Mouse (Mus musculus) testis, adult 10 weeks (tissue): Measurements from ENCODE around the gene Shkbp1. TPM values are rescaled to one million over a fixed set of nuclear protein-coding genes. Genes with fewer than 3 reads are reported as not detected.

Source experiments
- polyA plus RNA-seq: library from polyadenylated mRNA; stranded (reverse); fragments of 350-450 nt; fragmentation: Illumina TruSeq; extraction: RNeasy Lipid Tissue Mini Kit (QIAGEN cat#74804); gene quantifications from one replicate; pipeline ENCODE4 v1.2.3, GENCODE M21; 2014; ENCODE audit warnings: low read depth, low replicate concordance

The Shkbp1 gene
- 0.64 TPM for polyA plus RNA-seq

DNA sequence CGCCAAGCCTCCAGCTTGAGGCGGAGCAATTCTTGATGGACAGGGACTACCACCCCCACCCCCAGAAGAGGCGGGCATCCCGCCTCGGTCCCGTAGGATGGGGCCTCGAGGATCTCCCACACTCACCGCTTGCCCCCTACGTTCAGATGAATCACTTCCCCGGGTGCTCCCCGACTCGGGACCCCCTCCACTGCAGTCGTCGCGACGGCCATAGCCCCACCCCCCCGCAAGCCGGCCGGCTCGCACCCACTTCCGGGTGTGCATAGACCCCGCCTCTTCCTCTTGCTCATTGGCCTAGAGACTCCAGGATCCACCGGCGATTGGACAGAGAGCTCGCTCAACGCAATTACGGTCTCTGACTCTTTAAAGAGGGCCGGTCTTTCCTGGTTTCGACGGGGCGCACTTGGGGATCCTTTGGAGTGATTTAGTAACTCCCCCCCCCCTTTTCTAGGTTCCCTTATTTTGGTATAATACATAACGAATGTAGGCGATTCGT lies at the start of gene Shkbp1:
Shkbp1 (minus strand) TSS at position 275 of the 496 bp plus-strand sequence.

GRCm38 (mm10) chr7:27356861-27357594 lies 1.2 kb upstream of the Shkbp1 start, which contains the start of gene Gm20479:
Gene Gm20479 (minus strand): TSS chr7:27357419.

DNA sequence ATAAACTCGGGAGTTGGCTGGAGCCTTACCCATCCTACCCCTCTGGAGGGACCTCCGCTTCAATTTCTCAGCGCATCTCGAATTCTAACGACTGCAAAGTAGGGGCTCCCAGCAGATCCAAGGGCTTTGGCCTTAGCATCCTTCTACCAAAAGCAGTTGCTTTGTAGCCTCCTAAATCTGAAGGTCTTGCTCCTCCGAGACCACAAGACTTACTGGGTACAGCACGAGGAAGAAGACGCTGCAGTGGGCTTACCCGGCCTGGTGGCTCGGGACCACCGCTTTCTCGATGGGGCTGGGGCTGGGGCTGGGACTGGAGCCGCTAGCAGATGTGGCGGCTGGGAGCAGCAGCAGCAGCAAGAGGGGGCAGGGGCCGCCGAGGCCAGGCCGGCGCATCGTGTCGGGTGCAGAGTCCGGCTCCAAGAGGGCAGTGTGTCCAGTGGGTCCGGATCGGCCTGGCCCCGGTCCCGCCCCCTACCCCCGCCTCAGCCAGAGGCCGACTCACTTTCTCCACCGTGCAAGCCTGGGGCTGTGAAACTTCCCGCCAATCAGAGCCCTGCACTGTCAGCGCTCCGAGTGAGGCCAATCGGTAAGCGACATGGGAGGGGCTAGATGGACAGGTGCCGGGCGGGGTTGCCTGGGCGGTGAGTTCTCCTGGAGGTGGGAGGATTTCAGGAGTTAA lies 18.5 kb downstream of the Shkbp1 start, which contains the start of gene Ltbp4:
Ltbp4 (minus strand) TSS at position 518 of the 679 bp plus-strand sequence.

Other genes with a start within 250 kb of the Shkbp1 start
- gene Cyp2f2, start 236.1 kb downstream of the Shkbp1 start, polyA plus RNA-seq: 0.14 TPM
- not detected for gene Cyp2t4, start 202.3 kb downstream of the Shkbp1 start, polyA plus RNA-seq
- 11.1 TPM for gene Egln2, start 189.2 kb downstream of the Shkbp1 start, polyA plus RNA-seq
- 4.3 TPM for gene Rab4b, start 177.1 kb downstream of the Shkbp1 start, polyA plus RNA-seq
- not detected for gene Gm21983, start 174.9 kb downstream of the Shkbp1 start, polyA plus RNA-seq
- not detected for gene Mia, start 174.9 kb downstream of the Shkbp1 start, polyA plus RNA-seq
- gene BC024978, start 160.2 kb downstream of the Shkbp1 start, polyA plus RNA-seq: 17.3 TPM
- 12.4 TPM for gene Snrpa, start 159.7 kb downstream of the Shkbp1 start, polyA plus RNA-seq
- gene Itpkc, start 127.4 kb downstream of the Shkbp1 start, polyA plus RNA-seq: 0.91 TPM
- gene Coq8b, start 123.0 kb downstream of the Shkbp1 start, polyA plus RNA-seq: 2.2 TPM
- gene Numbl, start 97.6 kb downstream of the Shkbp1 start, polyA plus RNA-seq: 0.18 TPM
- 0.38 TPM for gene Ltbp4, start 18.3 kb downstream of the Shkbp1 start, polyA plus RNA-seq
- not detected for gene Gm20479, start 1.4 kb upstream of the Shkbp1 start, polyA plus RNA-seq
- gene Sptbn4, start 91.7 kb upstream of the Shkbp1 start, polyA plus RNA-seq: 0.35 TPM
- not detected for gene Blvrb, start 92.0 kb upstream of the Shkbp1 start, polyA plus RNA-seq
- gene Sertad3, start 117.7 kb upstream of the Shkbp1 start, polyA plus RNA-seq: 0.52 TPM
- gene Sertad1, start 130.9 kb upstream of the Shkbp1 start, polyA plus RNA-seq: 0.91 TPM
- gene Prx, start 143.3 kb upstream of the Shkbp1 start, polyA plus RNA-seq: not detected
- 4.5 TPM for gene Hipk4, start 167.2 kb upstream of the Shkbp1 start, polyA plus RNA-seq
- 1.1 TPM for gene Pld3, start 197.2 kb upstream of the Shkbp1 start, polyA plus RNA-seq
- gene 2310022A10Rik, start 197.2 kb upstream of the Shkbp1 start, polyA plus RNA-seq: 16.3 TPM
- 12.0 TPM for gene Akt2, start 235.5 kb upstream of the Shkbp1 start, polyA plus RNA-seq